Mouse (Mus musculus) hindbrain, embryonic 14.5 days (tissue): ENCODE data around the gene Dpagt1. TPM values are rescaled to one million over a fixed set of nuclear protein-coding genes. Genes with fewer than 3 reads are reported as not detected.
"Not testable (repeated sequence)": the region's sequence is repeated elsewhere in the genome, so short reads cannot be mapped to it uniquely, and the experiment has no call there.

Experiments used
- ATAC-seq: fragments of 200-750 bp; cut with Nextera tagmentation; 2 replicates; pipeline ENCODE4 v1.8.0; 2017; ENCODE audit warnings: moderate number of reproducible peaks, mild to moderate bottlenecking, moderate TSS enrichment, moderate library complexity; ENCODE audit not compliant: low FRiP score
- DNase-seq: peaks from one replicate; pipeline ENCODE4 v3.0.0-alpha.2; 2015; ENCODE audit warnings: low spot score
- H3K27ac ChIP-seq: fragments of 300-500 bp; sonication (generic); 2 replicates; pipeline ENCODE4 v1.5.1; 2014; ENCODE audit warnings: mild to moderate bottlenecking, moderate library complexity
- H3K27me3 ChIP-seq: fragments of 300-500 bp; sonication (generic); 2 replicates; pipeline ENCODE4 v1.6.1; 2014; ENCODE audit warnings: mild to moderate bottlenecking, low read length, mixed read lengths; ENCODE audit not compliant: control insufficient read depth, insufficient read depth
- H3K36me3 ChIP-seq: fragments of 300-500 bp; sonication (generic); replicated peaks from 2 replicates; pipeline ENCODE4 v1.6.1; 2014; ENCODE audit not compliant: control insufficient read depth, insufficient read depth
- H3K4me1 ChIP-seq: fragments of 300-500 bp; sonication (generic); replicated peaks from 2 replicates; pipeline ENCODE4 v1.6.1; 2014; ENCODE audit warnings: antibody characterized with exemption, low read length, mixed read lengths; ENCODE audit not compliant: control insufficient read depth, insufficient read depth
- H3K4me2 ChIP-seq: fragments of 300-500 bp; sonication (generic); replicated peaks from 2 replicates; pipeline ENCODE4 v1.6.1; 2014; ENCODE audit warnings: mild to moderate bottlenecking, moderate library complexity
- H3K4me3 ChIP-seq: fragments of 300-500 bp; sonication (generic); replicated peaks from 2 replicates; pipeline ENCODE4 v1.5.1; 2014; ENCODE audit warnings: mild to moderate bottlenecking, low read length
- H3K9ac ChIP-seq: fragments of 300-500 bp; sonication (generic); 2 replicates; pipeline ENCODE4 v1.6.1; 2014
- H3K9me3 ChIP-seq: fragments of 300-500 bp; sonication (generic); 2 replicates; pipeline ENCODE4 v1.6.1; 2016; ENCODE audit warnings: low read length; ENCODE audit not compliant: control insufficient read depth
- WGBS: fragments of 180-500 bp; shearing (Covaris S2); extraction: QIAGEN DNeasy Blood & Tissue Kit; methylation state at CpG from one replicate; pipeline ENCODE4 v1.1.7; 2014; 5-methylcytosine and 5-hydroxymethylcytosine counted together
- polyA plus RNA-seq: library from polyadenylated mRNA; unstranded; fragments of >200 nt; fragmentation: Nextera tagmentation; extraction: Ambion mirVana; gene quantifications from 2 replicates; pipeline ENCODE4 v1.2.1, GENCODE M21; 2014

The Dpagt1 gene
- polyA plus RNA-seq, 1 experiment from 2014 or later, result 36.1 TPM

DNA sequence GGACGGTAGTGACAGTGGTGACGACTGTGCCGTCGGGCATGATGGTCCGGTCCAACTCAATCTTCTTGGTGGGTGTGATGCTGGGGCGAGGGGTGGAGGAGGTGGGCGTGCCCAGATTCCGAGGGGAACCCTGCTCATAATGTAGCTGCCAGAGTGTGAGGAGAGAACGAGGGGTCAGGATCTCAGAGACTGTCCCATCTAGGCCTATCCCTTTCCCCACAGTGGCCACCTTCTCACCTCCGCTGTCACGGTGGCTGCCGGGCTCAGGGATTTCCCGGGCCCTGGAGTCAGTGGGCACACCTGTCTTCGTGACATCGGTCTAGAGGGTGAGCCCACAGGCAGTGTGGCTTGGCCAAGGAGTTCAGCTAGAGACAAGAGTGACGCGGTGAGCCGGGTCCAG is 10.9 kb upstream of the Dpagt1 start:
- WGBS, result 92% methylated on average over 18 of the region's 18 CpGs
- ATAC-seq, result no peak
- Histone ChIP-seq H3K4me1 (peaks cover 27% of the 10 kb centered on the region), H3K4me3 (no peak overlapping the region), H3K27ac (no peak overlapping the region), H3K9me3 (no peaks in the 10 kb centered on the region), H3K36me3 (peaks cover 59% of the 10 kb centered on the region), H3K4me2 (no peak overlapping the region), H3K9ac (no peak overlapping the region), H3K27me3 (no peaks in the 10 kb centered on the region)
- no peak for DNase-seq

DNA sequence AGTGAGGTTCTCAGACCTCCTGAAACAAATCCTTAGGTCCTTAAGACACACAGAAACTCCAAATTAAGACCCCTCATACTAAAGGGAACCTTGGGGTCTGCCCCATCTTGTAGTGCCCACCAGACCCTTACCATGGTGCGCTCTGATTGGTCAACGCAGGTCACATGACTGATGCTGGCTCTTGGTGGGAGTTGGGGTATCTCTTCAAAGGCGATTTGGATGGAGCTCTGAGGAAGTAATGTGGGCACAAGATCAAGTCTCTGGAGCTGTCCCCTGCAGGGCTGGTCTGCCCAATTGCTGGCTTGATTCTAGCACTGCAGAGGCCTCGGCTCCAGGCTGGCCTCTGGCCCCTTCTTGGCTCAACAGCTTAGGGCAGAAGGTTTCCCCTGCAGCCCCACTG is 8.4 kb upstream of the Dpagt1 start:
- Histone ChIP-seq H3K27me3 (no peaks in the 10 kb centered on the region), H3K4me1 (peaks cover 36% of the 10 kb centered on the region), H3K9me3 (no peaks in the 10 kb centered on the region), H3K27ac (no peak overlapping the region), H3K4me3 (no peak overlapping the region), H3K9ac (no peak overlapping the region), H3K4me2 (peak overlapping the region; percentile 93), H3K36me3 (peaks cover 41% of the 10 kb centered on the region)
- ATAC-seq, result no peak
- DNase-seq, result no peak
- WGBS, result 68% methylated on average over 4 of the region's 4 CpGs

DNA sequence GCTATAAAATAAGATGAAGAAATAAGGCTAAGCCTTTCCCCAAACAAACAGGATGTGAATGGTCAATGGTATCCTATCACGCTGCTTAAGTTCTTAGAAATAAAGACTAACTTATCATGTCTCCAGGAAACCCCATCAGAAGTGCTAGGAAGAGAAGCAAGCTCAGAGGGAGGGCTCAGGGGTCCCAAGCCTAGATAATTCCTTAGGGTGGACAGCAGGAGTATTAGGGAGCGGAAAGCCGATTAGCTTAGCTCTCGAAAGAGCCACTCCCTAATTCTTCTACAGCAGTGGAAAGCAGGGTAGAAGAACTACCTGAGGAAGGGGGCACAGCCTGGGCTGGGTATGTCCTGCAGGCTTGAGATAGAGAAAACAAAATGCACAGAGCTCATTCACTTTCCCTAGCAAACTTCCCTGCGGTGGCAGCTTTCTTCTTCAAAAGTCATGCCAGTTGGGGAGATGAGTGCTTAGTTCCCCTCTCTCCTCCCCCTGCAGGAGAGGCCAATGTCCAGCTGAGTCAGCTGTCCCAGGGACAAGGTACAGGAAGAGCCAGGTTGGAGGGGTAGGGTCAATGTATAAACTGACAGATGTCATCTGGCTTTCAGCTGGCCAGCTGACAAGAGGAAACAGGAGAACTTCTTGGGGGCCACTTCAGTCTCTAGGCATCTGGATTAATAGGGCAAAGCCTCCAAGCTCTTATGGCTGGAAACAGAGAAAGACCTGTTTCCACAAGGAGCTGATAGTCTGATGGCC is 7.6 kb upstream of the Dpagt1 start:
- Histone ChIP-seq H3K9me3 (no peaks in the 10 kb centered on the region), H3K4me3 (peak overlapping the region; percentile 73), H3K27ac (no peak overlapping the region), H3K27me3 (no peaks in the 10 kb centered on the region), H3K4me2 (peak overlapping the region; percentile 93), H3K36me3 (peaks cover 33% of the 10 kb centered on the region), H3K4me1 (peaks cover 36% of the 10 kb centered on the region), H3K9ac (peak overlapping the region; percentile 88)
- WGBS, result 68% methylated on average over 5 of the region's 5 CpGs
- DNase-seq, result no peak
- no peak for ATAC-seq

DNA sequence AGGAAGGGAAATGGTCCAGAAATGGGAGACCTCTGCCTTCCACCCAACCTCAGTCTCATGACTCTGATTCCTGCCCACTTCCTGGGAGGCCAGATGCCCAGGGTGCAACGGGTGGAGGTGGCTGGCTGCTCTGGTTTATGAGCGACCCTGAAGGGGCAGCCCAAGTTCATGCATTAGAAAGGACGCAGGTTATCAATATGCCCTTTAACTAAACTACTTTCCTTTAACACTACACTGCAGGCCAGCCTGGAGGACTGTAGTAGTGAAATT is 7.1 kb upstream of the Dpagt1 start:
- H3K4me1 ChIP-seq, result peaks cover 36% of the 10 kb centered on the region
- 47% methylated on average over 3 of the region's 3 CpGs for WGBS
- ATAC-seq, result no peak

DNA sequence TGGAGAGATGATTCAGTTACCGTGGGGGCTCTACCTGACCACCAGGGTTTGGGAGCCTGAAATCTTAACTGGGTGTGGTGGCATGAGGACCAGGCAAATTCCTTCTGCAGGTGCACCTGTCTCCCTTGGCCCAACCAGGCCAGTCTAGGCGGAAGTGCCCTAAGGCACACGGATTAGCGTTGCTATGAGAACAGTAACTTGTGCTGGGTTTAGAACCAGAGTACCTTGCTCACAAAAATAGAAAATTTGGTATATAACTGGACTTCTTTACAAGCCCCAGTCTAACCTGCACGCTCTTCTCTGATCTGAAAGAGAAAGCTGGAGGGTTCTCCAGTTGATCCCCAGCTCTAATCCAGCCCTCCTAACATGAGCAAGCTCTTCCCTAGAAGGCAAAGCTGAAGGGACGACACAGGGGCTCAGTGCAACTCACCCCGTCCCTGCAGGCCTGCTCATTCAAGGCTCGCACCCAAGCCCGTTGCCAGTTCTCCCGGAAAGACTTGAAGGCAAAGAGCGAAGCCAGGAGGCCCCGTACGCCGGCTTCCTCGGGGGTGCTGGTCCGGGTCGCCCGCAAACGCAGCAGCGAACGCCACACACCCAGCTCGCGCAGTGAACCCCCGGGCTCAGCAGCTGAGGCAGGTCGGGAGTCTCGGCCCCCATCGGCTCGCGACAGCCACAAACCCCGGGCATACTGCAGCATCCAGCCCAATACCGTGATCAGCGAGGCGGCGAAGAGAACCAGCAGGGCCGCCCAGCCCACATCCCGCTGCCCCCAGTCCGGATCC is 6.5 kb upstream of the Dpagt1 start:
- 3% methylated on average over 37 of the region's 37 CpGs for WGBS
- Histone ChIP-seq H3K4me1 (peaks cover 36% of the 10 kb centered on the region), H3K4me2 (peak overlapping the region; percentile 93), H3K9me3 (no peaks in the 10 kb centered on the region), H3K36me3 (peaks cover 23% of the 10 kb centered on the region), H3K27me3 (no peaks in the 10 kb centered on the region), H3K27ac (peak overlapping the region; percentile 72), H3K4me3 (peak overlapping the region; percentile 73), H3K9ac (peak overlapping the region; percentile 88)
- ATAC-seq (0 out of 2 replicates have a peak, but pooled peaks have one; percentile 1), DNase-seq (no peak)

More for the DNA sequence above, 7.1 kb upstream of the Dpagt1 start:
- Histone ChIP-seq H3K27ac (no peak overlapping the region), H3K4me3 (peak overlapping the region; percentile 73), H3K9ac (peak overlapping the region; percentile 88), H3K36me3 (peaks cover 28% of the 10 kb centered on the region), H3K9me3 (no peaks in the 10 kb centered on the region), H3K27me3 (no peaks in the 10 kb centered on the region), H3K4me2 (peak overlapping the region; percentile 93)
- DNase-seq, result no peak

DNA sequence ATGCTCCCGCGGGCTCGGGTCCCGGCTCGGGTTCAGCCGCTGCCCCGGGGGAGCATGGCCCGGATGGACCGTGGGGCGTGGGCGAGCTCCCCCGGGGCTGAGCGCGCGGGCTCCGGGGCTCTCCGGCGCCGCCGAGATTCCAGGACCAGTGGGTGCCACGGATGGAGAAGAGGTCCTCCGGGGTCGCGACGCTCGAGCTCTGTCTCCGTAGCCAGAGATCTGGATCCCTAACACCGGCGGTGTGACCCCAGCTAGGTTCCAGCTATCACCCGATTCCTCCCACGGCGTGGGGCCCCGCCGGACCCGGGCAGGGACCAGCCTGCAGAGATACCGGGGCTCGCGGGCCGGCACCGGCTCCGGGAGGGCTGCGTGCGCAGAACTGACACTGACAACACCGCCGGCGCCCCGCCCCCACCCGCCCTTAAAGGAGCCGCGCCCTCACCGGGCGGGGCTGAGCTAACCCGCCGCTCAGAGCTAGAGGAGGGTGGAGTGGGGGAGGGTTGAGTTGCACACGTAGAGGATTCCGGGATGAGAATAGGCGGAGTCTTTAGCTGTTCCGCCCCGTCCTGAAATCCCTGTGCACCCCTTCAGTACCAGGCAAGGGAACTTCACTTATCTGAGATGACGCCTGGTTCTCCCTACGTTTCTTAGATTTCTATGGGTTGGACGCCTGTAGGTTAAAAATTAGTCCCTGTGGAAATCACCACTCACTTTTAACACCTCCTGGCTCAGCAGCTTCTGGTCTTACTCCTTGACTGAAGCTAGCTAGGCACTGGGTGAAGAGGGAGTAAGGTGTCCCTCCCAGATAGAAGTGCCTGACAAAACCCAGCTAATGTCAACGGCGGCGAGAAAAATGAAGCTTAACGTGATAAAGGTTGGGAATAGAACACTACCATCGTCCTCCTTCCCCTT is 5.7 kb upstream of the Dpagt1 start, which contains the start of gene C2cd2l:
TSS of gene C2cd2l (minus strand) at position 399 of the 912 bp plus-strand sequence.
- peak within 1 kb of the TSS; percentile 93 for H3K4me2 ChIP-seq
- peak within 1 kb of the TSS; percentile 73 for H3K4me3 ChIP-seq
- peak within 1 kb of the TSS; percentile 72 for H3K27ac ChIP-seq
- H3K27me3 ChIP-seq, result no peaks in the 10 kb centered on the region
- peak; percentile 96 for DNase-seq
- H3K9me3 ChIP-seq, result no peaks in the 10 kb centered on the region
- H3K4me1 ChIP-seq, result peaks cover 36% of the 10 kb centered on the region
- WGBS, result under 1% methylated on average over 67 of the region's 67 CpGs
- H3K36me3 ChIP-seq, result peaks cover 14% of the 10 kb centered on the region
- peak; percentile 98 for ATAC-seq
- peak within 1 kb of the TSS; percentile 88 for H3K9ac ChIP-seq

DNA sequence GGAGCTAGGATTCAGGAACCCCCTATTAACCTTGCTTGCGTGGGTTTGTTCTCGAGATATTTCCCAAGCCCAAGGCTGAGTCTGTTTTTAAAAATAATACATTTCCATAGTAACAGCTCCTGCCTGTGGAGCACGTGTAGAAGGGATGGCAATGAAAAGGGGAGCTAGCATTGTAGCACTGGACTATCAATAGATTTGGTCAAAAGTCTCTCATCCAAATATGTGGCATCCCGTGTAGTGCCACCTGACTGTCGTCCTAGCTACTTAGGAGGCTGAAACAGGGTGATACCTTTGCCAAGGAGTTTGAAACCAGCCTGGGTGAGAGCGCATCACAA is 5.1 kb upstream of the Dpagt1 start:
- DNase-seq, result no peak

DNA sequence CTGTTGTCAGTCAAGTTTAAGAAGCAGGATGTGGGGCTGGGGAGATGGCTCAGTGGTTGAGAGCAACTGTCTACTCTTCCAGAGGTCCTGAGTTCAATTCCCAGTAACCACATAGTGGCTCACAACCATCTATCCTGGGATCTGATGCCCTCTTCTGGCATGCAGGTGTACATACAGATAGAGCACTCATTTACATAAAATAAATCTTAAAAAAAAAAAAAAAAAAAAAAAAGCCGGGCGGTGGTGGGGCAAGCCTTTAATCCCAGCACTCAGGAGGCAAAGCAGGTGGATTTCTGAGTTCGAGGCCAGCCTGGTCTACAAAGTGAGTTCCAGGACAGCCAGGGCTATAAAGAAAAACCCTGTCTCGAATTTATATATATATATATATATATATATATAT is 2.2 kb upstream of the Dpagt1 start:
- H3K27ac ChIP-seq, H3K4me2 ChIP-seq, DNase-seq, H3K4me3 ChIP-seq, H3K36me3 ChIP-seq, H3K9me3 ChIP-seq, ATAC-seq, H3K27me3 ChIP-seq, H3K9ac ChIP-seq: not testable (repeated sequence)
- WGBS, result 94% methylated on average over 4 of the region's 4 CpGs
- H3K4me1 ChIP-seq, result peaks cover 27% of the 10 kb centered on the region

More for the DNA sequence above, 5.1 kb upstream of the Dpagt1 start:
- no peak for ATAC-seq
- H3K27ac ChIP-seq, result peak overlapping the region; percentile 70
- 14% methylated on average over 6 of the region's 6 CpGs for WGBS
- no peaks in the 10 kb centered on the region for H3K27me3 ChIP-seq
- peak overlapping the region; percentile 93 for H3K4me2 ChIP-seq
- H3K4me1 ChIP-seq, result peaks cover 36% of the 10 kb centered on the region
- H3K9me3 ChIP-seq, result no peaks in the 10 kb centered on the region
- peak overlapping the region; percentile 73 for H3K4me3 ChIP-seq
- peaks cover 8% of the 10 kb centered on the region for H3K36me3 ChIP-seq
- peak overlapping the region; percentile 39 for H3K9ac ChIP-seq

DNA sequence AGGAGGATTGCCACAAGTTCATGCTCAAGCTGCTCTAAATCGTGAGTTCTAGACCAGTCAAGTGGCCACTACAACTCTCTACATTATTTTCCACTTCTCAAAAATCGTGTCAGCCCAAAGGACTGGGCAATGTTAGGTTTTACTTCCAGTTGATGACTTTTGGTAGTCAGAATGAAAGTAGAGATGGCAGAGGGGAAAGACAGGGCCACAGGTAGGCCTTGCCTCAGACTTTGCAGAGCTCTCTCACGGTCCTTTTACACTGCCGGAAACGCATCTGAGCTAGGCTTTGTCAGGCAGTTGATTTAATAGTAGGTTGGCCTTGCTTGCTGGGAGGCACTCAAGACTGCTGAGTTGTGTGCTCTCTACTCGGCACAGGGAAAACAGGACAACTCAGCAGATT is 1.7 kb upstream of the Dpagt1 start:
- H3K4me3 ChIP-seq, result no peak overlapping the region
- no peak for ATAC-seq
- no peaks in the 10 kb centered on the region for H3K27me3 ChIP-seq
- H3K27ac ChIP-seq, result no peak overlapping the region
- H3K36me3 ChIP-seq, result peaks cover 8% of the 10 kb centered on the region
- H3K9ac ChIP-seq, result no peak overlapping the region
- WGBS, result 74% methylated on average over 6 of the region's 6 CpGs
- H3K4me2 ChIP-seq, result no peak overlapping the region
- peaks cover 22% of the 10 kb centered on the region for H3K4me1 ChIP-seq
- DNase-seq, result no peak
- H3K9me3 ChIP-seq, result no peaks in the 10 kb centered on the region
